Mouse (Mus musculus): ENCODE measurements around the gene Fam78a.

DNA sequence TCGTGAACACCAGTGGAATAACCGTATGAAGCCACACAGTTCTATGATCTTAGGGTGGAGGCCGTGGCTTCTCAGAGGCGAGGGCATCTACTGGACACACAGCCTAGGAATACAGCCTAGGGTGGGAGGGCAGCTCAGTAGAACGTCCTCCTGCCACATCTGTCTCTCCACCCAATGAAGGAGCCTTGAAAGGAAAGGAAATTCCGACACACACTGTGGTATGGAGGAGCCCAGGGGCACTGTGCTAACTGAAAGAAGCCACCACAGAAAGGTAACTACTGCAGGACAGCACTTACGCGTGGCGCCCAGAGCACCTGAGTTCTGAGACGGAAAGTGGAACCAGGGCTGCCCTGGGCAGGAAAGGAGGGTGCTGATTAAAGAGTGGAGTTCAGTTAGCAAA lies 13.9 kb downstream of the Fam78a start:
- TF ChIP-seq KAT2A (conservative IDR thresholded peaks at IDR 0.05; ENCODE audit: low read depth, low read length) (no peak), CHD2 (IDR thresholded peaks at IDR 0.05; ENCODE audit: low read length) (no peak), CTCF (IDR thresholded peaks at IDR 0.05 in 2 of 3, conservative IDR thresholded peaks at IDR 0.05 in 1 of 3; ENCODE audit: control insufficient read depth in 1 of 3, insufficient read depth in 1 of 3, low read depth in 2 of 3, low read length in 3 of 3, poor library complexity in 1 of 3, severe bottlenecking in 1 of 3) (no peak), ZC3H11A (IDR thresholded peaks at IDR 0.05; ENCODE audit: low read depth, low read length) (no peak), USF1 (IDR thresholded peaks at IDR 0.05; ENCODE audit: low read depth, low read length) (no peak), RCOR1 (IDR thresholded peaks at IDR 0.05; ENCODE audit: low read depth, low read length) (no peak), MXI1 (IDR thresholded peaks at IDR 0.05; ENCODE audit: low read depth, low read length) (no peak), JUND (IDR thresholded peaks at IDR 0.05; ENCODE audit: low read depth, low read length) (no peak), MYC (IDR thresholded peaks at IDR 0.05; ENCODE audit: low read depth, low read length) (no peak), MAFK (IDR thresholded peaks at IDR 0.05; ENCODE audit: borderline replicate concordance, low read depth, low read length) (no peak), TBP (IDR thresholded peaks at IDR 0.05; ENCODE audit: low read depth, low read length) (no peak)

Data from MEL (cell line).